Mouse (Mus musculus) cortical plate, adult 2 months (tissue): ENCODE measurements at regions not wholly inside any gene's neighbourhood (a gene's known extent, or its start where the extent isn't known, plus 50 kb on each side); places are given as distances from the start of the nearest gene placed in this dataset.

Source experiments
- CTCF ChIP-seq: fragments of 200-500 bp; IDR thresholded peaks from 2 replicates; pipeline ENCODE4 v1.5.1; 2011; ENCODE audit warnings: mild to moderate bottlenecking, control low read depth, low read length; ENCODE audit not compliant: insufficient read depth; ENCODE audit errors: extremely low read depth
- POLR2A ChIP-seq: fragments of 200-500 bp; IDR thresholded peaks from 2 replicates; pipeline ENCODE4 v1.6.1; 2011; ENCODE audit warnings: mild to moderate bottlenecking, low read length, control low read depth; ENCODE audit not compliant: insufficient read depth; ENCODE audit errors: extremely low read depth

GRCm38 (mm10) chr12:112241740-112242171, 95.7 kb downstream of the Kif26a start:
- no peak for TF ChIP-seq CTCF
- TF ChIP-seq POLR2A = no peak
